Mouse (Mus musculus) yolk sac, embryonic 10.5 days (tissue): ENCODE measurements around the gene Tmem220.

Experiments used
- DNase-seq: peaks from one replicate; pipeline ENCODE4 v3.0.0-alpha.2; 2017; ENCODE audit warnings: low spot score

Tmem220 gene

GRCm38 (mm10) chr11:67024867-67025477 is at the start of gene Tmem220:
Tmem220 (plus strand) TSS chr11:67025154.
- peak; percentile 98 for DNase-seq

GRCm38 (mm10) chr11:66975606-66976330 is 49.2 kb upstream of the Tmem220 start:
- DNase-seq, result no peak

DNA sequence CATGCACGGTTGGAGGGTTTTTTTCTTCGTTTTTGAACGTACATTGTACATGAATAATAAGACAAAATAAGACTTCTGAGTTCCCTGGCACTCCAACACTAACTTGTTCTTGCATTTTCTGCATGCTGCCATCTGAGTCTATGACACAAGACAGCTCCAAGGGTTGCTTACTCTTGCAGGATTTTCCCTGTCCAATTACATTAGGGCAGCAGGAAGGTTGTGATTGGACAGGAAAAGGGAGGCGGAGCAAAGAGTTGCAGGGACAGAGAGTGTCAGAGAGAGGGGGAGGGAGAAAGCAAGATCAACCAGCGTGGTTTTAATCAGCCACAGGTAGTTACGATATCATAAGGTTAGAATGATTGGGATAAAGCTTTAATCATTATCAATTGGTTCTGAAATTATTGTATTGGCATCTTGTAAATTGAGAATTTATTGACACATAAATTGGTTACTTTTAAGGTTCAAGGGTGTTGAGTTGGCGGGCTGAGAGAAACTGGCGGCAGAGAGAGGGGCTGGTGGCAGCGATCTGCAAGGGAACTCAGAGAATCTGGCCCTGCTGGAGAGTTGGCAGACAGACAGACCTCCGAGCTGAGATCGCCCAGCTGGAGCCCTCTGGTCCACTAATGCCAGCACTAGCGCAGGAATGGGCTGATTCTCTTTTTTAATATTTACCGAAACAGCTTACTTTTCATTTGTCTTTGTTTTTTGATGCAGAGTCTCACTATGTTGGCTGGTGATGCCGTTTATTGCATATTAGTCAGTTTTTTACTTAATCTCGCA is 43.4 kb upstream of the Tmem220 start:
- no peak for DNase-seq

GRCm38 (mm10) chr11:66982794-66983193 is 42.2 kb upstream of the Tmem220 start:
- peak; percentile 17 for DNase-seq

- no peak for DNase-seq
These were observed 41.4 kb upstream of the Tmem220 start for GRCm38 (mm10) chr11:66983422-66984164.

GRCm38 (mm10) chr11:66984165-66985135 is 40.5 kb upstream of the Tmem220 start:
- DNase-seq, result peak; percentile 46

GRCm38 (mm10) chr11:66985136-66985702 is 39.7 kb upstream of the Tmem220 start:
- no peak for DNase-seq

DNA sequence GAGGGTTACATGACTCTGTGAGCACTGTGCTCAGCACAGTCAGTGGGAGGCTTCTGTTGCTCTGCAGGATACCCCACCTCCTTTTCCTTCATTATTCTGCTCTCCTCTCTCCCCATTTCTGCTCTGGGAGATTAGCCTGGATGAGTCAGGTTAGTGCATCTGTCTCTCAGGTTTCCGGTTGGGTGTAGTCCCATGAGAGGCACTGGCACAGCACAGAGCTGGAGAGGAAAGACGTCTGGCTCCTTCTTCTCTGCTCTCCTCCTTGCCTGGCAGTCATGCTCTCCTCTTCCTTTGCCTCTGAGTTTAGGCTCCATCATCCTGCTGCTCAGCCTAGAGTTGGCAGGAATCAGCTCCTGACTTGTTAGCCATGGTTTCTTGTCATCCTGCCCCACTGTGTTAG is 32.8 kb upstream of the Tmem220 start:
- DNase-seq, result no peak

DNA sequence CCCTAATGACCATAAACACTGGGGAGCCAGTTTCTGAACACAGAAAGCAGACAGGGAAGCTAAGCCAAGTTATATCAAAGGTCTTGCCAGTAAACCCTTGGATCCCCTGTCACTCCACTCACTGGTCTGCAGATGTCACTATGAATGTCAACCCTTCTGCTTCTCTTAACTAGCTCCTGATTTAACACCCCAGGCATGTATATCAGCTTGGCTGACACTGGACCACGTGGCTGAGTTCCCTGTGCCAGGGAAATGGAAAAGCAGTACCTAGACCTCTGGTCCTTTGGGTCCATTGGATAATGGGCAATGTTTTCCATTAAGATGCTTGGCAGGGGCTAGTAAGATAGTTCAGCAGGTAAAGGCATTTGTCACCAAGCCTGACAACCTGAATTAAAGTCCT is 31.3 kb upstream of the Tmem220 start:
- no peak for DNase-seq

- DNase-seq, result no peak
These were observed 28.5 kb upstream of the Tmem220 start for GRCm38 (mm10) chr11:66996446-66996845.

GRCm38 (mm10) chr11:66998467-66999403 is 26.2 kb upstream of the Tmem220 start:
- no peak for DNase-seq

DNA sequence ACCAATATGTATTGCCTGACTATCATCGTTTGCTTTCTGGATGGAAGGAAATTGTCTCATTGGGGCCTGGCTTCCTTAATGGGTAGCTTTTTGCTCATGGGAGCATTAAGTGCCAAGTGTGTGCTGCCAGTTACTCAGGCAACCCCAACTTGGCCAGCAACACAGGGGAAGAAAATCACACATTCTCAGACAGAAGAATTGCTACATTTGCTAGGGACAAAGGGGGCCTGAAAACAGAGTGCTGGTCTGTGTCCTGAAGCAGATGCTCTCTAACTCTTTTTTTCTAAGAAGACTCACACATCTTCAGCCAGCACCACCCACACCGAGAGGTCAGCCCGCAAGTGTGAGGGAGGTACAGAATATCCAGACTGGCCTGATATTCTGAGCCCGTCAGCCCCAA is 24.3 kb upstream of the Tmem220 start:
- DNase-seq, result no peak

DNA sequence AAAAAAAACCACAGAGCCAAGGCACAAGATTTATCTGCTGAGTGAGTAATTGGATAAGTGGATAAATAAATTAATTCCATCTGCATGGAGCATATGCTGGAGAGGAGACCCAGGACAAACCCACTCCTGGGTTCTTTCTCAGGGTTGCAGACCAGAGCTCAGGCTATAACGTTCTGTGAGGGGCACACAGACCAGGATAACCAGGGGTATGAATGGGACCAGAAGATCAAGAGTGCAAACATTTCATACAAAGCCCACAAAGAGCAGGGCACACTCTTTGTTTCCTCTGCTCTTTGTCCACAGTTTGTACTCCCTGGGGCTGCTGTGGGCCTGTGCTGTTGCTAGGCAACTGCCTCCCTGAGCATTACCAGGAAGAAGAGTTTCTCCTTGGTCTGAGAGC is 23.2 kb upstream of the Tmem220 start:
- no peak for DNase-seq

GRCm38 (mm10) chr11:67002911-67003310 is 22.0 kb upstream of the Tmem220 start:
- no peak for DNase-seq

DNA sequence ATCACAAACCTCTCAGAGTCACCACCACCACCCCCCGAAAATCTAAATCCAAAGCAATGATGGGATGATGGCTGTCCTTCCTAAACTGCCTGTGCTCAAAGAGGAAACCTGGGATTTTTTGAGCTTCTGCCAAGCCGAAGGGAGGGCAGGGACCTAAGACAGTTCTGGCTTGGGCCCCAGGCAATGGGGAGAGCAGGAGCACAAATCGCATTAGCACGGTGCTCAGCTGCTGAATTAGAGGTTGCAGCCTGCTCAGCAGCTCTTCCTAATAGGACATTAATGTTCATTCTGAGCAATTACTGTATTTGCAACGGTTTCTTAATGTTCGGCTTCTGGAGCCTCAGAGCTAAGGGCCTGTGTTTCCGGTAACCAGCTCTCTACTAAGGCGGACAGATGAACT is 17.0 kb upstream of the Tmem220 start:
- DNase-seq, result no peak

- DNase-seq, result no peak
These were observed 16.4 kb upstream of the Tmem220 start for GRCm38 (mm10) chr11:67008528-67008927.

GRCm38 (mm10) chr11:67010430-67010829 is 14.5 kb upstream of the Tmem220 start:
- no peak for DNase-seq

DNA sequence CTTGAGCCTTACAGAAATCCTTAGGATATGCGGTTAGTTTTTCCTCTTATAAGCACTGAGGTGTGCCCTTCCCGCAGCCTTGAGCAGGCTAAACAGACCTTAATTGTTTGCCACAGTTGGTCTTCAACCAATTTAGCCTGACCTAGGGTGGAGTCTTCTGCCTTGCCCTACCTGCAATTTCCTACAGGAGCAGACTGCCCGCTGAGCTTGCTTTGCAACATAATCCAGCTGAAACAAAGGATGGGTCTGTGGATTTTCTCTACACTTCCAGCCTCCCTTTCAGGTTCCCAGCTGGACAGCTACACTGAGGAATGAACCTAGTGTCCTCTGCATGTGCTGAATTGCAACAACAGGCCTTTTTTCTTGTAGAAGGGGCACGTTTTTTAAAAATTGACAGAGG is 13.3 kb upstream of the Tmem220 start:
- DNase-seq, result no peak

DNA sequence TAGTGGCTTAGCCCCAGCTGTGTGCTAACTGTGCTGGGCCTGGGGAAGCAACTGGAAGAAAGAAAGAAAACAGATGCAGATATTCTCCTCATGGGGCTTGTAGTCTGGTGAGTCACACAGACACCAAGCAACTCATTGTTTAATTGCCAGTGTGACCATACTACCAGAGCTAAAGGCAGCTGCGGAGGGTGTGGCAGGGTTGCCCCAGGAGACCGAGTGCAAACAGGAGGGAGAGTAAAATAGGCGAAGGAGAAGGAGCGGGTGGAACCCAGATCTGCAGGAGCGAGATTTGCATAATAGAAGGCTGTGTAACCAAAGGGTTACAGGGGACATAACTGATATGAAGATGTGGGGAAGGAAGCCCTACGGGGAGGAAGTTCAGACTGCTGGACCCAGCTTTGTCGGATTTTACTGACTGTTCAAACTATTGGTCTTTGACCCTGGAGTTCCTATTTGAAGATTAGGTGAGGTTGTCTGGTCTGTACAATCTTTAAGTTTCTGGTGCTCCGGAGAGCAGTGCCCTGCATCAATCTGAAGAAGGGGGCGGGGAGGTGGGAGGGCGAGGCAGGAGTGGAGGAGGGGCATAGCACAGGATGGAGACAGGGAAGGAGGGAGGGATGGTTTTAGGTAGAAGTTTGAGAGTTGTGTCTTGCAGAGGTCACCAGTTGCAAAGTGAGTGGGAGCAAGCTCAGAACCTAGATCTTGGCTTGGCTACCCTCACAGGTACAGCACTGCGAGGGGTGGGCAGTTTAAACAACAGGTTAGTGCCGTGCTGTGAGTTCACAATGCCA is 7.0 kb upstream of the Tmem220 start:
- DNase-seq, result no peak
